13 mouse cellular contexts compared by ENCODE assay signal in genomic region chr8:125317584-125317991, GRCm38 (mm10).
DNase-seq lines count a peak whose midpoint lies in the region; ATAC-seq and TF ChIP-seq lines count a peak whose summit lies in the region.
"Had no signal": no experiment of that assay in that cellular context is flagged by ENCODE, and none has a peak within 500 bp of the region (broad histone marks: within the 10 kb centered on the region; RNA-seq: fewer than 3 reads in every experiment).

No protein-coding gene starts in this region.

- H3K4me2 ChIP-seq in heart, embryonic 12.5 days, result no peak overlapping the region
- H3K4me2 ChIP-seq: forebrain, embryonic 12.5 days; limb, embryonic 15.5 days had no signal

- H3K27me3 ChIP-seq in heart, embryonic 12.5 days (replicated peaks), result no peaks in the 10 kb centered on the region; the same call in 1 of the 2 replicates
- H3K27me3 ChIP-seq in heart, adult 2 months (ENCODE audit: control insufficient read depth, insufficient read depth, low read length), result no peaks in the 10 kb centered on the region
- H3K27me3 ChIP-seq: limb, embryonic 15.5 days had no signal

- peak; percentile 61; the same call in 1 of the 2 replicates for TF ChIP-seq EP300 in heart, adult 2 months (IDR thresholded peaks at IDR 0.05; ENCODE audit: insufficient read depth, low read depth, low read length)

- no peak overlapping the region for H3K27ac ChIP-seq in heart, embryonic 12.5 days (ENCODE audit: poor library complexity, severe bottlenecking)
- no peak overlapping the region for H3K27ac ChIP-seq in heart, adult 2 months
- H3K27ac ChIP-seq: forebrain, embryonic 12.5 days; limb, embryonic 15.5 days; macrophage had no signal

- H3K9ac ChIP-seq in heart, embryonic 12.5 days, result no peak overlapping the region
- H3K9ac ChIP-seq in heart, adult 2 months (ENCODE audit: low read depth, low read length), result no peak overlapping the region
- H3K9ac ChIP-seq: forebrain, embryonic 12.5 days; limb, embryonic 15.5 days had no signal

- peak; percentile 98 for DNase-seq in heart, adult 11 months
- DNase-seq in MN1 (ENCODE audit: low spot score), result peak; percentile 54
- peak; percentile 98 for DNase-seq in cerebellum, adult 9-11 months
- peak; percentile 71 to 81 for DNase-seq in heart, adult 2 months
- no peak for DNase-seq in thymus, postnatal 10 days (ENCODE audit: low spot score in 2 of 2)
- DNase-seq in c-Kit-positive CD71-positive TER-119-positive erythroid progenitor cells, embryonic 14.5 days (ENCODE audit: low spot score), result no peak
- DNase-seq: kidney, postnatal 14 days; layer of hippocampus, postnatal 36 days had no signal

- H3K36me3 ChIP-seq in heart, embryonic 12.5 days, result no peaks in the 10 kb centered on the region
- H3K36me3 ChIP-seq in heart, adult 2 months (ENCODE audit: control insufficient read depth, insufficient read depth, low read length), result no peaks in the 10 kb centered on the region
- H3K36me3 ChIP-seq: forebrain, embryonic 12.5 days; limb, embryonic 15.5 days had no signal

- TF ChIP-seq POLR2A in heart, adult 2 months (IDR thresholded peaks at IDR 0.05; ENCODE audit: insufficient read depth, low read depth, low read length), result no peak

- no peaks in the 10 kb centered on the region for H3K79me2 ChIP-seq in heart, adult 2 months (replicated peaks; ENCODE audit: control insufficient read depth, insufficient read depth, low read length)

- intact Hi-C loops in heart, adult 2 months (cut with DNase I), result no loop called here

- H3K9me3 ChIP-seq in heart, embryonic 12.5 days (replicated peaks), result no peaks in the 10 kb centered on the region
- H3K9me3 ChIP-seq: forebrain, embryonic 12.5 days; limb, embryonic 15.5 days had no signal

- H3K4me1 ChIP-seq in heart, embryonic 12.5 days (replicated peaks), result peaks cover 34% of the 10 kb centered on the region
- H3K4me1 ChIP-seq in heart, adult 2 months (ENCODE audit: control insufficient read depth, insufficient read depth, low read length), result peaks cover 3% of the 10 kb centered on the region; the same call in 1 of the 2 replicates
- H3K4me1 ChIP-seq: limb, embryonic 15.5 days had no signal

- ATAC-seq in heart, embryonic 12.5 days (ENCODE audit: insufficient number of reproducible peaks, low FRiP score), result no peak
- no peak for ATAC-seq in erythroblast, adult 5-6 weeks (replicated peaks; ENCODE audit: low FRiP score, poor library complexity, severe bottlenecking)

- no peak for TF ChIP-seq CTCF in heart, adult 2 months (IDR thresholded peaks at IDR 0.05)

- no peak overlapping the region for H3K4me3 ChIP-seq in heart, embryonic 12.5 days
- no peak overlapping the region for H3K4me3 ChIP-seq in heart, adult 2 months
- H3K4me3 ChIP-seq: forebrain, embryonic 12.5 days; limb, embryonic 15.5 days had no signal

- 88% methylated on average over 6 of the region's 6 CpGs for WGBS in heart, embryonic 12.5 days
- 70% methylated on average over 6 of the region's 6 CpGs for WGBS in heart, adult 2 months

Comparison
In these comparisons a context has a peak if more than half of its experiments do, and no peak if none do; other contexts are left out.
1. DNase-seq: peak in heart, adult 11 months (single experiment), MN1 (single experiment), cerebellum, adult 9-11 months (single experiment) and heart, adult 2 months (2 of 2); none in thymus, postnatal 10 days (0 of 2) and c-Kit-positive CD71-positive TER-119-positive erythroid progenitor cells, embryonic 14.5 days (single experiment).